Comparison of ENCODE assay signal across 8 mouse cellular contexts in the genomic region with DNA sequence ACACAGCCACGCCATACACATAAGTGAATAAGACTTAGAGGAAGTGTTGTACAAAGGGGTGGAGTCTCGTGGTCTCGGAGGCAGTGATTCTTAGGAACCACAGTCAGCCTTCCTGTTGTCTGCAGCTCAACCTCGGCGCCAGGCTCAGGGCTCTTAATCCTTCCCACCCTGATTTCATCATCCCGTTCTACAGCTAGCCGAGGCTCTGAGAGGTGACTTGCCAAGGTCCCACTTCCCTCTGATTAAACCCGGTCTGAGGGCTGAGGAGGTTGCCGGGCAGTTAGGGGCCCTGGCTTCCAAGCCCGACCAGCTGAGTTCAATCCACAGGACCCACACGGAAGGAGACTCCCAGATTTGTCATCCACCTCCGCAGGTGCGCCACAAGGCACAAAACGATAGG. TPM values are rescaled to one million over a fixed set of nuclear protein-coding genes. Genes with fewer than 3 reads are reported as not detected.
DNase-seq lines count a peak whose midpoint lies in the region; ATAC-seq and TF ChIP-seq lines count a peak whose summit lies in the region.

No protein-coding gene starts in this region.

- peaks cover 7 to 47% of the 10 kb centered on the region in 2 experiments for H3K4me1 ChIP-seq in ES-E14 (ENCODE audit: control insufficient read depth in 2 of 2, insufficient read depth in 2 of 2, low read length in 2 of 2, poor library complexity in 1 of 2)
- peaks cover 14% of the 10 kb centered on the region; the same call in 1 of the 2 replicates for H3K4me1 ChIP-seq in heart, embryonic 16.5 days (ENCODE audit: control insufficient read depth, insufficient read depth, low read length)
- no peaks in the 10 kb centered on the region for H3K4me1 ChIP-seq in neural tube, embryonic 14.5 days (ENCODE audit: control insufficient read depth, insufficient read depth, low read length)

- no peak overlapping the region for H3K27ac ChIP-seq in ES-E14 (ENCODE audit: insufficient read depth, low read depth, low read length, poor library complexity, severe bottlenecking)
- no peak overlapping the region for H3K27ac ChIP-seq in heart, embryonic 16.5 days (ENCODE audit: low read length)
- no peak overlapping the region for H3K27ac ChIP-seq in neural tube, embryonic 14.5 days (ENCODE audit: low read depth, low read length)

- no peak for ATAC-seq in heart, embryonic 16.5 days (replicated peaks; ENCODE audit: extremely low read depth, insufficient read depth, low FRiP score)
- no peak for ATAC-seq in neural tube, embryonic 14.5 days (ENCODE audit: low read depth)

- peak overlapping the region; percentile 42; the same call in 1 of the 2 replicates for H3K9ac ChIP-seq in ES-E14 (ENCODE audit: insufficient read depth, low read depth, low read length, poor library complexity, severe bottlenecking)
- peak overlapping the region; percentile 47; the same call in 1 of the 2 replicates for H3K9ac ChIP-seq in heart, embryonic 16.5 days (ENCODE audit: low read length)
- no peak overlapping the region; the same call in 1 of the 2 replicates for H3K9ac ChIP-seq in neural tube, embryonic 14.5 days (replicated peaks; ENCODE audit: low read depth, low read length)

- peak overlapping the region; percentile 56 for H3K4me2 ChIP-seq in heart, embryonic 16.5 days (ENCODE audit: low read depth, low read length)
- peak overlapping the region; percentile 12; the same call in 1 of the 2 replicates for H3K4me2 ChIP-seq in neural tube, embryonic 14.5 days (ENCODE audit: low read depth, low read length)

- H3K4me3 ChIP-seq in ES-E14 (ENCODE audit: insufficient read depth in 1 of 2, low read depth in 1 of 2, low read length in 2 of 2, poor library complexity in 1 of 2, severe bottlenecking in 1 of 2), result peak overlapping the region; percentile 27 to 30
- peak overlapping the region; percentile 26 for H3K4me3 ChIP-seq in heart, embryonic 16.5 days (ENCODE audit: low read length)
- H3K4me3 ChIP-seq in neural tube, embryonic 14.5 days (ENCODE audit: low read depth, low read length), result no peak overlapping the region

- in situ Hi-C loops in ES-E14 (cut with MboI; ENCODE audit: low sequenced_read_pairs in 2 of 2, unreplicated experiment in 2 of 2), result no loop called here

- H3K36me3 ChIP-seq in ES-E14 (ENCODE audit: control insufficient read depth, insufficient read depth, low read length, poor library complexity, severe bottlenecking), result no peaks in the 10 kb centered on the region
- no peaks in the 10 kb centered on the region for H3K36me3 ChIP-seq in heart, embryonic 16.5 days (ENCODE audit: control insufficient read depth, insufficient read depth)
- no peaks in the 10 kb centered on the region for H3K36me3 ChIP-seq in neural tube, embryonic 14.5 days (ENCODE audit: control insufficient read depth, insufficient read depth, low read length)

- intact Hi-C loops in heart, postnatal 14 days (cut with DNase I), result loop anchor here (1.0 kb wide), 1 partner anchor 90 kb away; no protein-coding TSS in a partner anchor

- WGBS in heart, embryonic 16.5 days, result 14% methylated on average over 14 of the region's 14 CpGs
- WGBS in neural tube, embryonic 14.5 days, result 23% methylated on average over 14 of the region's 14 CpGs

- peak; percentile 95 for DNase-seq in heart, adult 11 months
- DNase-seq in heart, postnatal 14 days, result no peak
- DNase-seq in ES-E14 (ENCODE audit: low read depth, low spot score), result no peak
- DNase-seq in lung, adult 18-20 months, result peak; percentile 73 to 80
- no peak for DNase-seq in adrenal gland, postnatal 36 days
- DNase-seq in adrenal gland, adult 18-20 months (ENCODE audit: low spot score in 2 of 2), result no peak

- no peaks in the 10 kb centered on the region for H3K9me3 ChIP-seq in ES-E14 (ENCODE audit: control insufficient read depth, insufficient read depth, low read depth, low read length)
- no peaks in the 10 kb centered on the region; the same call in 1 of the 2 replicates for H3K9me3 ChIP-seq in heart, embryonic 16.5 days (replicated peaks; ENCODE audit: control insufficient read depth, low read length)
- H3K9me3 ChIP-seq in neural tube, embryonic 14.5 days (ENCODE audit: control insufficient read depth, low read length), result no peaks in the 10 kb centered on the region

- H3K27me3 ChIP-seq in heart, embryonic 16.5 days (ENCODE audit: control insufficient read depth, insufficient read depth, low read length), result 0 out of 2 replicates have a peak, but pooled peaks cover 6% of the 10 kb centered on the region
- no peaks in the 10 kb centered on the region for H3K27me3 ChIP-seq in neural tube, embryonic 14.5 days (ENCODE audit: control insufficient read depth, insufficient read depth, low read length)

TF ChIP-seq in ES-E14, 5 proteins besides CTCF, POLR2A, EP300 and RAD21:
- TF ChIP-seq CHD2 (IDR thresholded peaks at IDR 0.05; ENCODE audit: low read depth, low read length), result no peak
- TF ChIP-seq HCFC1 (IDR thresholded peaks at IDR 0.05; ENCODE audit: borderline replicate concordance, insufficient read depth, low read length), result no peak
- TF ChIP-seq ZNF384 (IDR thresholded peaks at IDR 0.05; ENCODE audit: low read depth, low read length), result no peak
- no peak for TF ChIP-seq MAFK (IDR thresholded peaks at IDR 0.05; ENCODE audit: insufficient read depth, low read depth, low read length)
- no peak for TF ChIP-seq ZC3H11A (IDR thresholded peaks at IDR 0.05; ENCODE audit: borderline replicate concordance, low read depth, low read length)

RNA-seq across cellular contexts. Expression of a gene that starts 28.2 kb away (rescaled TPM):
- 1 to 10 TPM; 8.0 to 8.9 TPM for total RNA-seq in heart, postnatal 14 days (2021)
- total RNA-seq in ES-E14 (2012; rRNA removed), result 256 and 507 TPM in 2 replicates
- 3.1 and 3.9 TPM in 2 replicates for polyA plus RNA-seq in heart, embryonic 16.5 days (2015; fragmentation: Nextera tagmentation; extraction: Ambion mirVana)
- polyA plus RNA-seq in neural tube, embryonic 14.5 days (2014; fragmentation: Nextera tagmentation; extraction: Ambion mirVana), result 0.21 and 0.52 TPM in 2 replicates
- total RNA-seq in adrenal gland, postnatal 36 days (2021), result 10 to 100 TPM; 14.4 to 23.6 TPM
- 10 to 100 TPM; 12.0 to 18.1 TPM for total RNA-seq in adrenal gland, adult 18-20 months (2021)

RNA-seq across cellular contexts. Expression of a gene that starts 33.6 kb away (rescaled TPM):
- total RNA-seq in heart, postnatal 14 days (2021), result 10 to 100 TPM; 20.7 TPM
- 1.7 and 2.3 TPM in 2 replicates for total RNA-seq in ES-E14 (2012; rRNA removed)
- 2.3 and 4.0 TPM in 2 replicates for polyA plus RNA-seq in heart, embryonic 16.5 days (2015; fragmentation: Nextera tagmentation; extraction: Ambion mirVana)
- polyA plus RNA-seq in neural tube, embryonic 14.5 days (2014; fragmentation: Nextera tagmentation; extraction: Ambion mirVana), result 0.68 and 1.6 TPM in 2 replicates
- total RNA-seq in adrenal gland, postnatal 36 days (2021), result 10 to 100 TPM; 31.2 to 75.4 TPM
- total RNA-seq in adrenal gland, adult 18-20 months (2021), result 10 to 100 TPM; 47.6 to 51.9 TPM

RNA-seq across cellular contexts. Expression of a gene that starts 59.1 kb away (rescaled TPM):
- total RNA-seq in heart, postnatal 14 days (2021), result under 1 TPM; 0.68 to 0.86 TPM
- total RNA-seq in ES-E14 (2012; rRNA removed), result 2.9 and 4.7 TPM in 2 replicates
- polyA plus RNA-seq in heart, embryonic 16.5 days (2015; fragmentation: Nextera tagmentation; extraction: Ambion mirVana), result 2.4 and 3.6 TPM in 2 replicates
- 8.5 and 9.2 TPM in 2 replicates for polyA plus RNA-seq in neural tube, embryonic 14.5 days (2014; fragmentation: Nextera tagmentation; extraction: Ambion mirVana)
- 1 to 10 TPM in 1 of 2 experiments, under 1 TPM in 1; 0.96 to 1.2 TPM for total RNA-seq in adrenal gland, postnatal 36 days (2021)
- total RNA-seq in adrenal gland, adult 18-20 months (2021), result 1 to 10 TPM in 1 of 2 experiments, under 1 TPM in 1; 0.93 to 1.4 TPM

Comparison
In these comparisons a context has a peak if more than half of its experiments do, and no peak if none do; other contexts are left out.
1. DNase-seq: peak in heart, adult 11 months (single experiment) and lung, adult 18-20 months (2 of 2); none in heart, postnatal 14 days (0 of 2), ES-E14 (single experiment), adrenal gland, postnatal 36 days (0 of 2) and adrenal gland, adult 18-20 months (0 of 2).
2. RNA of a gene that starts 28.2 kb away (total RNA-seq): 256 to 507 TPM in ES-E14; 14.4 to 23.6 TPM in adrenal gland, postnatal 36 days, 12.0 to 18.1 TPM in adrenal gland, adult 18-20 months and 8.0 to 8.9 TPM in heart, postnatal 14 days; every median in the first group is over 10 times any median in the second.